Mouse (Mus musculus) heart, embryonic 14.5 days (tissue): ENCODE measurements around the gene Fibcd1. TPM values are rescaled to one million over a fixed set of nuclear protein-coding genes. Genes with fewer than 3 reads are reported as not detected.

Source experiments
- ATAC-seq: fragments of 200-750 bp; cut with Nextera tagmentation; 2 replicates; pipeline ENCODE4 v1.8.0; 2017; ENCODE audit warnings: low read depth, moderate TSS enrichment; ENCODE audit not compliant: insufficient number of reproducible peaks, insufficient read depth, low FRiP score
- H3K27ac ChIP-seq, 2 experiments: fragments of 200-500 bp in 1 of 2; fragments of 300-500 bp in 1 of 2; sonication (generic) in 1 of 2; replicated peaks in 1 of 2; 2 replicates each; pipeline ENCODE4 v1.5.1; 2012 to 2014; ENCODE audit warnings: low read depth in 2 of 2, low read length in 2 of 2, control low read depth in 1 of 2, mild to moderate bottlenecking in 1 of 2, mixed read lengths in 1 of 2; ENCODE audit not compliant: control insufficient read depth in 1 of 2, insufficient read depth in 1 of 2
- H3K27me3 ChIP-seq: fragments of 300-500 bp; sonication (generic); 2 replicates; pipeline ENCODE4 v1.6.1; 2014; ENCODE audit warnings: mild to moderate bottlenecking, low read length, control low read depth; ENCODE audit not compliant: control insufficient read depth, insufficient read depth
- H3K36me3 ChIP-seq: fragments of 300-500 bp; sonication (generic); 2 replicates; pipeline ENCODE4 v1.6.1; 2014; ENCODE audit warnings: mild to moderate bottlenecking, control low read depth, low read length, mixed read lengths; ENCODE audit not compliant: control insufficient read depth, insufficient read depth
- H3K4me1 ChIP-seq, 2 experiments: fragments of 200-500 bp in 1 of 2; fragments of 300-500 bp in 1 of 2; sonication (generic) in 1 of 2; 2 replicates each; pipeline ENCODE4 v1.6.1; 2012 to 2014; ENCODE audit warnings: low read length in 2 of 2, control low read depth in 1 of 2, mixed read lengths in 1 of 2; ENCODE audit not compliant: control insufficient read depth in 2 of 2, insufficient read depth in 2 of 2
- H3K4me2 ChIP-seq: fragments of 300-500 bp; sonication (generic); 2 replicates; pipeline ENCODE4 v1.6.1; 2014; ENCODE audit warnings: mild to moderate bottlenecking, low read length
- H3K4me3 ChIP-seq, 2 experiments: fragments of 200-500 bp in 1 of 2; fragments of 300-500 bp in 1 of 2; sonication (generic) in 1 of 2; 2 replicates each; pipeline ENCODE4 v1.5.1; 2012 to 2014; ENCODE audit warnings: low read length in 2 of 2, mild to moderate bottlenecking in 2 of 2, control low read depth in 1 of 2, low read depth in 1 of 2, moderate library complexity in 1 of 2; ENCODE audit not compliant: control insufficient read depth in 1 of 2, insufficient read depth in 1 of 2
- H3K9ac ChIP-seq: fragments of 300-500 bp; sonication (generic); 2 replicates; pipeline ENCODE4 v1.6.1; 2014; ENCODE audit warnings: mild to moderate bottlenecking, low read length
- H3K9me3 ChIP-seq: fragments of 300-500 bp; sonication (generic); 2 replicates; pipeline ENCODE4 v1.6.1; 2016; ENCODE audit warnings: low read length, control low read depth; ENCODE audit not compliant: control insufficient read depth
- WGBS: fragments of 180-500 bp; shearing (Covaris S2); extraction: QIAGEN DNeasy Blood & Tissue Kit; methylation state at CpG from one replicate; pipeline ENCODE4 v1.1.7; 2014; 5-methylcytosine and 5-hydroxymethylcytosine counted together
- polyA plus RNA-seq: library from polyadenylated mRNA; unstranded; fragments of >200 nt; fragmentation: Nextera tagmentation; extraction: Ambion mirVana; gene quantifications from 2 replicates; pipeline ENCODE4 v1.2.1, GENCODE M21; 2014

Gene Fibcd1
- polyA plus RNA-seq, 1 experiment from 2014 or later: 0.04 TPM

DNA sequence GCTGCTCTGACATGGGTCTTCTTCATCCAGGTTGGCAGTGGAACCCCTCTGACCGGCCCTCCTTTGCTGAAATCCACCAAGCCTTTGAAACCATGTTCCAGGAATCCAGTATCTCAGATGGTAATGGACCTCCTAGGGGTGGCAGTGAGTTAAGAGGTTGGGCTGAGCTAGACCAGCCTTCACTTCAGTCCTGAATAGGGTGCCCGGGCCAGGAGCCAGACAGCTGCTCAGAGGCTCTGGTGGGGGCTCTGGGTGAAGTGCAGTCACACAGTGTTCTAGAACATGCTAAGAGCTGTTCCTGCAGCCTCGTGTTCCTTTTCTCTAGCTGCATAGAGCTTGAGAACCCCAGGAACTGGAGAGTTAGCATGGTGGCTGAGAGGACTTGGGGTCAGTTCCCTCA, 48.9 kb downstream of the Fibcd1 start:
- Histone ChIP-seq H3K27ac (no peak overlapping the region), H3K4me2 (no peak overlapping the region), H3K9ac (no peak overlapping the region), H3K27me3 (no peaks in the 10 kb centered on the region), H3K4me1 (no peaks in the 10 kb centered on the region), H3K36me3 (peaks cover 100% of the 10 kb centered on the region), H3K4me3 (no peak overlapping the region), H3K9me3 (no peaks in the 10 kb centered on the region)
- no peak for ATAC-seq
- 87% methylated on average over 3 of the region's 3 CpGs for WGBS

DNA sequence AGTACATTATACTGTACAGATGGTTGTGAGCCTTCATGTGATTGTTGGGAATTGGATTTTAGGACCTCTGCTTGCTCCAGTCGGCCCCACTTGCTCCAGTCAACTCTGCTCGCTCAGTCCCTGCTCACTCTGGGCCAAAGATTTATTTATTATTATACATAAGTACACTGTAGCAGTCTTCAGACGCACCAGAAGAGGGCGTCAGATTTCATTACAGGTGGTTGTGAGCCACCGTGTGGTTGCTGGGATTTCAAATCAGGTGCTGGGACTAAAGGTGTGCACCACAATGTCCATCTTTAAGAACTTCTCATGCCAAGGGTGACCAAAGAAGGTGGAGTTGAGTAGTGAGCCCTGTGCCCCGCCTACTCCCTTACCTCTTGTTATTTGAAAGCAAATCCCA, 53.2 kb downstream of the Fibcd1 start:
- H3K27ac ChIP-seq: no peak overlapping the region
- H3K36me3 ChIP-seq: peaks cover 100% of the 10 kb centered on the region
- WGBS: 81% methylated on average over 6 of the region's 6 CpGs
- H3K9me3 ChIP-seq: no peaks in the 10 kb centered on the region
- no peak for ATAC-seq
- H3K4me2 ChIP-seq: no peak overlapping the region
- no peaks in the 10 kb centered on the region for H3K4me1 ChIP-seq
- H3K4me3 ChIP-seq: no peak overlapping the region
- no peak overlapping the region for H3K9ac ChIP-seq
- H3K27me3 ChIP-seq: no peaks in the 10 kb centered on the region

GRCm38 (mm10) chr2:31791260-31791659, 54.5 kb downstream of the Fibcd1 start:
- Histone ChIP-seq H3K27ac (no peak overlapping the region), H3K36me3 (peaks cover 100% of the 10 kb centered on the region), H3K4me2 (no peak overlapping the region), H3K4me3 (no peak overlapping the region), H3K4me1 (no peaks in the 10 kb centered on the region), H3K9ac (no peak overlapping the region), H3K9me3 (no peaks in the 10 kb centered on the region), H3K27me3 (no peaks in the 10 kb centered on the region)
- ATAC-seq: no peak
- WGBS: 89% methylated on average over 8 of the region's 8 CpGs

DNA sequence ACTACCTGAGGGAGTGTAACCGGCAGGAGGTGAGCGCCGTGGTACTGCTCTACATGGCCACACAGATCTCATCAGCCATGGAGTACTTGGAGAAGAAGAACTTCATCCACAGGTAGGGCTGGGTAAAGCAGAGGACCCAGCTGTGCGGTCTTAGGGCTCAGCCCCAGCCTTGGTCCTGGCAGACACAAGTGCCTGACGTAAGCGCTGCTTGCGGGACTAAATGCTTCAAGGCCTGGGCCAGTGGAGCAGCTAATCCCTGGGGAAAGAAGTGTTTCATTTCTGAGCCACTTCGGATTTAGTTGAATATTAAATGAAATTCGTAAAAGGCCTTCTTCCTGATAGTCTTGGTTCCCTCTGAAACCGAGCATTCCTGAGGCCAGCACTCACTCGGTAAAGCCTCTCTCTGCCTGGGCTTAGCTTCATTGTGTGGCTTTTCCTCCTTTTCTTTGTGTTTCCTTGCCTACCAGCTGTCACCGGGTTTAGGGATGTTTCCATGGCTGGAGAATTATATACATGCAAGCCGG, 55.0 kb downstream of the Fibcd1 start:
- Histone ChIP-seq H3K4me3 (no peak overlapping the region), H3K4me2 (no peak overlapping the region), H3K9me3 (no peaks in the 10 kb centered on the region), H3K36me3 (peaks cover 100% of the 10 kb centered on the region), H3K4me1 (no peaks in the 10 kb centered on the region), H3K9ac (no peak overlapping the region), H3K27ac (no peak overlapping the region), H3K27me3 (no peaks in the 10 kb centered on the region)
- no peak for ATAC-seq
- WGBS: 86% methylated on average over 13 of the region's 13 CpGs

GRCm38 (mm10) chr2:31789215-31789614, 56.6 kb downstream of the Fibcd1 start:
- Histone ChIP-seq H3K27ac (no peak overlapping the region), H3K9ac (no peak overlapping the region), H3K27me3 (no peaks in the 10 kb centered on the region), H3K4me3 (no peak overlapping the region), H3K4me1 (no peaks in the 10 kb centered on the region), H3K9me3 (no peaks in the 10 kb centered on the region), H3K4me2 (no peak overlapping the region), H3K36me3 (peaks cover 100% of the 10 kb centered on the region)
- ATAC-seq: no peak
- WGBS: 79% methylated on average over 2 of the region's 2 CpGs

- Histone ChIP-seq H3K27ac (no peak overlapping the region), H3K4me3 (no peak overlapping the region), H3K27me3 (no peaks in the 10 kb centered on the region), H3K36me3 (peaks cover 100% of the 10 kb centered on the region), H3K4me1 (no peaks in the 10 kb centered on the region), H3K9me3 (no peaks in the 10 kb centered on the region), H3K4me2 (no peak overlapping the region), H3K9ac (no peak overlapping the region)
- WGBS: 80% methylated on average over 3 of the region's 3 CpGs
- no peak for ATAC-seq
Observed at GRCm38 (mm10) chr2:31788227-31788626, 57.6 kb downstream of the Fibcd1 start.

DNA sequence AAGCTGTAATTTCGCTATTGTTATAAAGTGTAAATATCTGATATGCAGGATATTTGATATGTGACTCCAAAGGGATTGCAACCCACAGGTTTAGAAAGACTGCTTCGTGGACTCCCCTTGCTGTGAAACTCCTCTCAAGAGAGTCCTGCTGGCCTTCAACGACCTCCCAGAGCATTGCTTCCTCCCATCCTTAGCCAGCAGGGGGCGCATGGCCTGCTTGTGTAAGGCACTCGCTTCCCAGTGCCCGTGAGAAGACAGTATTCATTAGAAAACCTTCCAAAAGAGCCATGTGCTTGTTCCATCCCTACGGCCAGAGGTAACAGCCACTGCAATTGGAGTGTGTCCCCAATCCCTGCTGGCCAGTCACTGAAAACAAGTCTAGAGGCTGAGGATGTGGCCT, 58.8 kb downstream of the Fibcd1 start:
- H3K9ac ChIP-seq: no peak overlapping the region
- H3K36me3 ChIP-seq: peaks cover 100% of the 10 kb centered on the region
- 18% methylated on average over 7 of the region's 7 CpGs for WGBS
- no peaks in the 10 kb centered on the region for H3K9me3 ChIP-seq
- ATAC-seq: no peak
- no peaks in the 10 kb centered on the region for H3K27me3 ChIP-seq
- no peak overlapping the region for H3K27ac ChIP-seq
- H3K4me3 ChIP-seq: no peak overlapping the region
- no peaks in the 10 kb centered on the region for H3K4me1 ChIP-seq
- H3K4me2 ChIP-seq: no peak overlapping the region

GRCm38 (mm10) chr2:31785074-31785473, 60.7 kb downstream of the Fibcd1 start:
- 39% methylated on average over 9 of the region's 9 CpGs for WGBS
- Histone ChIP-seq H3K9me3 (no peaks in the 10 kb centered on the region), H3K4me2 (no peak overlapping the region), H3K27me3 (no peaks in the 10 kb centered on the region), H3K4me1 (no peaks in the 10 kb centered on the region), H3K27ac (no peak overlapping the region), H3K4me3 (no peak overlapping the region), H3K36me3 (peaks cover 100% of the 10 kb centered on the region), H3K9ac (no peak overlapping the region)
- no peak for ATAC-seq
